Mouse (Mus musculus) heart, embryonic 15.5 days (tissue): Measurements from ENCODE around the gene Sord. TPM values are rescaled to one million over a fixed set of nuclear protein-coding genes. Genes with fewer than 3 reads are reported as not detected.

Experiments
- ATAC-seq: fragments of 200-750 bp; cut with Nextera tagmentation; replicated peaks from 2 replicates; pipeline ENCODE4 v1.8.0; 2017; ENCODE audit warnings: low read depth, moderate TSS enrichment; ENCODE audit not compliant: insufficient number of reproducible peaks, insufficient read depth, low FRiP score
- H3K27ac ChIP-seq: fragments of 300-500 bp; sonication (generic); 2 replicates; pipeline ENCODE4 v1.5.1; 2015; ENCODE audit warnings: mild to moderate bottlenecking, inconsistent platforms
- H3K27me3 ChIP-seq: fragments of 300-500 bp; sonication (generic); 2 replicates; pipeline ENCODE4 v1.6.1; 2015; ENCODE audit warnings: inconsistent platforms
- H3K36me3 ChIP-seq: fragments of 300-500 bp; sonication (generic); 2 replicates; pipeline ENCODE4 v1.6.1; 2015; ENCODE audit warnings: mild to moderate bottlenecking, inconsistent platforms
- H3K4me1 ChIP-seq: fragments of 300-500 bp; sonication (generic); replicated peaks from 2 replicates; pipeline ENCODE4 v1.6.1; 2015; ENCODE audit warnings: inconsistent platforms
- H3K4me2 ChIP-seq: fragments of 300-500 bp; sonication (generic); 2 replicates; pipeline ENCODE4 v1.6.1; 2015; ENCODE audit warnings: inconsistent platforms, mild to moderate bottlenecking, moderate library complexity
- H3K4me3 ChIP-seq: fragments of 300-500 bp; sonication (generic); 2 replicates; pipeline ENCODE4 v1.5.1; 2015; ENCODE audit warnings: mild to moderate bottlenecking, inconsistent platforms
- H3K9ac ChIP-seq: fragments of 300-500 bp; sonication (generic); 2 replicates; pipeline ENCODE4 v1.6.1; 2015; ENCODE audit warnings: mild to moderate bottlenecking, inconsistent platforms
- H3K9me3 ChIP-seq: fragments of 300-500 bp; sonication (generic); replicated peaks from 2 replicates; pipeline ENCODE4 v1.6.1; 2016; ENCODE audit warnings: inconsistent platforms
- WGBS: fragments of 180-500 bp; shearing (Covaris S2); methylation state at CpG from one replicate; pipeline ENCODE4 v1.1.7; 2015; ENCODE audit warnings: mixed read lengths; 5-methylcytosine and 5-hydroxymethylcytosine counted together
- polyA plus RNA-seq: library from polyadenylated mRNA; unstranded; fragments of >200 nt; fragmentation: Nextera tagmentation; extraction: Ambion mirVana; gene quantifications from 2 replicates; pipeline ENCODE4 v1.2.1, GENCODE M21; 2015

Gene Sord
- polyA plus RNA-seq, 1 experiment from 2014 or later, result 56.4 TPM

DNA sequence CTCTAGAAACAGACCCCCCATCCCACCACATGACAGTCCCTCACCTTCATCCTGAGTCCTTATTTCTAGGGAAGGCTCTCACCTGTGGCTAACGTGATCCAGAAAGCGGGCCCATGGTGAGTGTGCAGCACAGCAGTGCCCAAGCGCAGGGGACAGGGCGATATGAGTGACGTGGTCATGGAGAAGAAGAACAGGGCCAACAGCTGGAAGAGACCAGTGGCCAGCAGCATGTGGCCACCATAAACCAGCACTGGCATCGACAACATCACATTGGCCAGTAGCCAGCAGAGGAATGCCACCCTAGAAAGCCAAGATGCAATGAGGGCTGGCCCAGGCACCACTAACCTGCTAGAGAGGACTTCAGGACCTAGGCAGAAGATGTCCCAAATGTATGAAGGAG is 70.0 kb downstream of the Sord start:
- no peak overlapping the region for H3K27ac ChIP-seq
- H3K4me1 ChIP-seq, result peaks cover 17% of the 10 kb centered on the region
- H3K4me3 ChIP-seq, result no peak overlapping the region
- no peak overlapping the region for H3K4me2 ChIP-seq
- ATAC-seq, result no peak
- peaks cover 97% of the 10 kb centered on the region for H3K27me3 ChIP-seq
- no peak overlapping the region for H3K9ac ChIP-seq
- WGBS, result 84% methylated on average over 6 of the region's 6 CpGs
- no peaks in the 10 kb centered on the region for H3K9me3 ChIP-seq
- H3K36me3 ChIP-seq, result no peaks in the 10 kb centered on the region

GRCm38 (mm10) chr2:122305097-122305892 is 70.7 kb downstream of the Sord start:
- ATAC-seq, result no peak
- Histone ChIP-seq H3K27ac (no peak overlapping the region), H3K4me2 (no peak overlapping the region), H3K9me3 (no peaks in the 10 kb centered on the region), H3K27me3 (peaks cover 97% of the 10 kb centered on the region), H3K36me3 (no peaks in the 10 kb centered on the region), H3K4me3 (no peak overlapping the region), H3K9ac (no peak overlapping the region), H3K4me1 (peaks cover 17% of the 10 kb centered on the region)
- WGBS, result 75% methylated on average over 16 of the region's 16 CpGs

GRCm38 (mm10) chr2:122306184-122306583 is 71.6 kb downstream of the Sord start:
- peaks cover 13% of the 10 kb centered on the region for H3K4me1 ChIP-seq
- 43% methylated on average over 4 of the region's 4 CpGs for WGBS
- no peak overlapping the region for H3K9ac ChIP-seq
- peaks cover 97% of the 10 kb centered on the region for H3K27me3 ChIP-seq
- no peak overlapping the region for H3K4me2 ChIP-seq
- H3K9me3 ChIP-seq, result no peaks in the 10 kb centered on the region
- no peaks in the 10 kb centered on the region for H3K36me3 ChIP-seq
- no peak for ATAC-seq
- H3K4me3 ChIP-seq, result no peak overlapping the region
- H3K27ac ChIP-seq, result no peak overlapping the region

- Histone ChIP-seq H3K4me3 (no peak overlapping the region), H3K9me3 (no peaks in the 10 kb centered on the region), H3K4me1 (peaks cover 12% of the 10 kb centered on the region), H3K4me2 (no peak overlapping the region), H3K9ac (no peak overlapping the region), H3K36me3 (no peaks in the 10 kb centered on the region), H3K27ac (no peak overlapping the region), H3K27me3 (peaks cover 96% of the 10 kb centered on the region)
- 38% methylated on average over 3 of the region's 3 CpGs for WGBS
- ATAC-seq, result no peak
Measured at GRCm38 (mm10) chr2:122309647-122310046, 75.1 kb downstream of the Sord start.

DNA sequence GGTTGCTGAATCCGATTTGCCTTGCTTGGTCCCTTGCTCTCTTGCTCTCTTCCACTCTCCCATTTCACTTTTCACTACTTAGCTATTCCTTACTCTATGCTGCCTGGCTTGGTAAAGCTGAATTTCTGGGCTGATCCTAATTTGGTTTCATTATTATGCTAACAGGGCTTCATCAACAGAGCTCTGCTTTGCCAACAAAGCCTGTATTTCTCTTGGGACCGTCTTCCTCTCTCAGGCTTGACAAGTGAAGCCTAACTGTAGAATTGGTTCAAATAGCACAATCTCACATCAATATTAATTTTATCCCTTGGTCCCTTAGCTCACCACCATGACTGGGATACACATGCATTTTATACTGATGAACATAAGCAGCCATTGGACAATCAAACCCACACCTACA is 77.0 kb downstream of the Sord start:
- Histone ChIP-seq H3K4me2 (no peak overlapping the region), H3K9me3 (no peaks in the 10 kb centered on the region), H3K27ac (no peak overlapping the region), H3K9ac (no peak overlapping the region), H3K4me3 (no peak overlapping the region), H3K4me1 (peaks cover 12% of the 10 kb centered on the region), H3K36me3 (no peaks in the 10 kb centered on the region), H3K27me3 (peaks cover 95% of the 10 kb centered on the region)
- ATAC-seq, result no peak
- WGBS, result 55% methylated on average over 2 of the region's 2 CpGs

- ATAC-seq, result no peak
- Histone ChIP-seq H3K9ac (peak overlapping the region; percentile 36; the same call in 1 of the 2 replicates), H3K36me3 (no peaks in the 10 kb centered on the region), H3K4me3 (peak overlapping the region; percentile 34), H3K27ac (no peak overlapping the region), H3K9me3 (no peaks in the 10 kb centered on the region), H3K4me1 (peaks cover 12% of the 10 kb centered on the region), H3K4me2 (peak overlapping the region; percentile 61), H3K27me3 (peaks cover 94% of the 10 kb centered on the region)
- whole genome bisulfite sequencing, result 2% methylated on average over 27 of the region's 27 CpGs
Measured at GRCm38 (mm10) chr2:122312722-122313417, 78.3 kb downstream of the Sord start.

- H3K4me3 ChIP-seq, result peak within 1 kb of the TSS; percentile 34
- peak within 1 kb of the TSS; percentile 36; the same call in 1 of the 2 replicates for H3K9ac ChIP-seq
- H3K4me2 ChIP-seq, result peak within 1 kb of the TSS; percentile 61
- 2% methylated on average over 24 of the region's 24 CpGs for WGBS
- no peaks in the 10 kb centered on the region for H3K9me3 ChIP-seq
- H3K4me1 ChIP-seq, result peaks cover 12% of the 10 kb centered on the region
- no peaks in the 10 kb centered on the region for H3K36me3 ChIP-seq
- ATAC-seq, result 0 out of 2 replicates have a peak, but pooled peaks have one; percentile 14
- peaks cover 96% of the 10 kb centered on the region for H3K27me3 ChIP-seq
- H3K27ac ChIP-seq, result no peak within 1 kb of the TSS
Measured at GRCm38 (mm10) chr2:122313536-122313935, 79.0 kb downstream of the Sord start, which contains the start of gene Duoxa1. Gene Duoxa1 (minus strand): TSS chr2:122313730.

Other genes starting within 250 kb of the Sord start
- 9.4 and 10.2 TPM in 2 replicates for gene Eif3j1, start 206.2 kb upstream of the Sord start, polyA plus RNA-seq
- gene Spg11, start 116.4 kb upstream of the Sord start, polyA plus RNA-seq, result 4.7 and 5.8 TPM in 2 replicates
- gene B2m, start 87.1 kb upstream of the Sord start, polyA plus RNA-seq, result 260 and 322 TPM in 2 replicates
- gene Trim69, start 74.0 kb upstream of the Sord start, polyA plus RNA-seq, result not detected in 2 replicates
- 0.05 and 0.10 TPM in 2 replicates for gene Patl2, start 48.6 kb upstream of the Sord start, polyA plus RNA-seq
- not detected in 2 replicates for gene Terb2, start 48.5 kb upstream of the Sord start, polyA plus RNA-seq
- 0.05 and 0.13 TPM in 2 replicates for gene Duox2, start 63.7 kb downstream of the Sord start, polyA plus RNA-seq
- not detected in 2 replicates for gene Duoxa2, start 64.2 kb downstream of the Sord start, polyA plus RNA-seq
- gene Duoxa1, start 79.0 kb downstream of the Sord start, polyA plus RNA-seq, result 1.2 TPM in 1 of 2 replicates, not detected in the other
- 0.03 and 0.04 TPM in 2 replicates for gene Duox1, start 80.9 kb downstream of the Sord start, polyA plus RNA-seq
- gene Shf, start 134.4 kb downstream of the Sord start, polyA plus RNA-seq, result 2.0 and 2.7 TPM in 2 replicates
- 1.4 and 1.6 TPM in 2 replicates for gene Slc28a2, start 191.7 kb downstream of the Sord start, polyA plus RNA-seq